Mouse (Mus musculus) lung, postnatal 0 days (tissue): ENCODE results near the gene Cdc42bpb.

Experiments used
- CTCF ChIP-seq: IDR thresholded peaks from 2 replicates; pipeline ENCODE4 v1.5.1; 2016; ENCODE audit warnings: antibody characterized with exemption, mild to moderate bottlenecking
- EP300 ChIP-seq: IDR thresholded peaks from 2 replicates; pipeline ENCODE4 v1.6.1; 2016; ENCODE audit warnings: antibody characterized with exemption, mild to moderate bottlenecking, control low read depth

- TF ChIP-seq CTCF, result no peak
- TF ChIP-seq EP300, result no peak
These were observed 109.7 kb downstream of the Cdc42bpb start for GRCm38 (mm10) chr12:111267673-111268325.
